Mouse (Mus musculus): Measurements from ENCODE around the gene Gpc6. TPM values are rescaled to one million over a fixed set of nuclear protein-coding genes. Genes with fewer than 3 reads are reported as not detected.

The Gpc6 gene
- polyA plus RNA-seq, 2 experiments = 26.1 to 39.5 TPM

GRCm38 (mm10) chr14:117203960-117204359, 278.8 kb downstream of the Gpc6 start:
- H3K27ac ChIP-seq (replicated peaks; ENCODE audit: low read depth, low read length) = no peak overlapping the region
- 92% methylated on average over 3 of the region's 3 CpGs for WGBS
- H3K36me3 ChIP-seq (ENCODE audit: control insufficient read depth, insufficient read depth, low read length) = no peaks in the 10 kb centered on the region
- ATAC-seq (ENCODE audit: low FRiP score, low read depth) = no peak
- no peak overlapping the region for H3K4me2 ChIP-seq (replicated peaks; ENCODE audit: low read depth, low read length, severe bottlenecking)
- no peaks in the 10 kb centered on the region for H3K4me1 ChIP-seq (ENCODE audit: control insufficient read depth, insufficient read depth, low read length)
- no peak for TF ChIP-seq POLR2A (IDR thresholded peaks at IDR 0.05; ENCODE audit: borderline replicate concordance, extremely low read depth, insufficient read depth, insufficient read length)
- DNase-seq (ENCODE audit: low spot score) = no peak
- no peak overlapping the region for H3K9ac ChIP-seq (ENCODE audit: low read depth, low read length, severe bottlenecking)
- H3K4me3 ChIP-seq (replicated peaks; ENCODE audit: low read length) = no peak overlapping the region
- no peaks in the 10 kb centered on the region for H3K27me3 ChIP-seq (ENCODE audit: control insufficient read depth, insufficient read depth, low read length)
- H3K9me3 ChIP-seq (ENCODE audit: control insufficient read depth, low read length) = no peaks in the 10 kb centered on the region

GRCm38 (mm10) chr14:117214373-117214772, 289.3 kb downstream of the Gpc6 start:
- DNase-seq (ENCODE audit: low spot score) (no peak), ATAC-seq (ENCODE audit: low FRiP score, low read depth) (no peak)
- Histone ChIP-seq H3K4me2 (replicated peaks; ENCODE audit: low read depth, low read length, severe bottlenecking) (no peak overlapping the region), H3K9me3 (ENCODE audit: control insufficient read depth, low read length) (no peaks in the 10 kb centered on the region), H3K36me3 (ENCODE audit: control insufficient read depth, insufficient read depth, low read length) (no peaks in the 10 kb centered on the region), H3K9ac (ENCODE audit: low read depth, low read length, severe bottlenecking) (no peak overlapping the region), H3K4me3 (replicated peaks; ENCODE audit: low read length) (no peak overlapping the region), H3K4me1 (ENCODE audit: control insufficient read depth, insufficient read depth, low read length) (no peaks in the 10 kb centered on the region), H3K27me3 (ENCODE audit: control insufficient read depth, insufficient read depth, low read length) (no peaks in the 10 kb centered on the region), H3K27ac (replicated peaks; ENCODE audit: low read depth, low read length) (no peak overlapping the region)
- no peak for TF ChIP-seq POLR2A (IDR thresholded peaks at IDR 0.05; ENCODE audit: borderline replicate concordance, extremely low read depth, insufficient read depth, insufficient read length)

- Histone ChIP-seq H3K27ac (replicated peaks; ENCODE audit: low read depth, low read length) (no peak overlapping the region), H3K4me3 (replicated peaks; ENCODE audit: low read length) (no peak overlapping the region), H3K4me2 (replicated peaks; ENCODE audit: low read depth, low read length, severe bottlenecking) (no peak overlapping the region), H3K4me1 (ENCODE audit: control insufficient read depth, insufficient read depth, low read length) (no peaks in the 10 kb centered on the region), H3K27me3 (ENCODE audit: control insufficient read depth, insufficient read depth, low read length) (no peaks in the 10 kb centered on the region), H3K9me3 (ENCODE audit: control insufficient read depth, low read length) (no peaks in the 10 kb centered on the region), H3K36me3 (ENCODE audit: control insufficient read depth, insufficient read depth, low read length) (no peaks in the 10 kb centered on the region), H3K9ac (ENCODE audit: low read depth, low read length, severe bottlenecking) (no peak overlapping the region)
- ATAC-seq (ENCODE audit: low FRiP score, low read depth) (no peak), DNase-seq (ENCODE audit: low spot score) (peak; percentile 51)
- no peak for TF ChIP-seq POLR2A (IDR thresholded peaks at IDR 0.05; ENCODE audit: borderline replicate concordance, extremely low read depth, insufficient read depth, insufficient read length)
Measured at GRCm38 (mm10) chr14:117226920-117227319, 301.8 kb downstream of the Gpc6 start.

- no peaks in the 10 kb centered on the region for H3K9me3 ChIP-seq (ENCODE audit: control insufficient read depth, low read length)
- H3K9ac ChIP-seq (ENCODE audit: low read depth, low read length, severe bottlenecking) = no peak overlapping the region
- H3K36me3 ChIP-seq (ENCODE audit: control insufficient read depth, insufficient read depth, low read length) = no peaks in the 10 kb centered on the region
- ATAC-seq (ENCODE audit: low FRiP score, low read depth) = no peak
- WGBS = 59% methylated on average over 4 of the region's 4 CpGs
- no peak for DNase-seq (ENCODE audit: low spot score)
- H3K4me1 ChIP-seq (ENCODE audit: control insufficient read depth, insufficient read depth, low read length) = no peaks in the 10 kb centered on the region
- H3K4me3 ChIP-seq (replicated peaks; ENCODE audit: low read length) = no peak overlapping the region
- no peak overlapping the region for H3K4me2 ChIP-seq (replicated peaks; ENCODE audit: low read depth, low read length, severe bottlenecking)
- no peak overlapping the region for H3K27ac ChIP-seq (replicated peaks; ENCODE audit: low read depth, low read length)
- H3K27me3 ChIP-seq (ENCODE audit: control insufficient read depth, insufficient read depth, low read length) = no peaks in the 10 kb centered on the region
- TF ChIP-seq POLR2A (IDR thresholded peaks at IDR 0.05; ENCODE audit: borderline replicate concordance, extremely low read depth, insufficient read depth, insufficient read length) = no peak
Measured at GRCm38 (mm10) chr14:117230476-117230875, 305.4 kb downstream of the Gpc6 start.

GRCm38 (mm10) chr14:117238226-117238625, 313.1 kb downstream of the Gpc6 start:
- WGBS = 67% methylated on average over 6 of the region's 6 CpGs
- H3K4me1 ChIP-seq (ENCODE audit: control insufficient read depth, insufficient read depth, low read length) = 0 out of 2 replicates have a peak, but pooled peaks cover 2% of the 10 kb centered on the region
- ATAC-seq (ENCODE audit: low FRiP score, low read depth) (no peak), DNase-seq (ENCODE audit: low spot score) (no peak)
- H3K9ac ChIP-seq (ENCODE audit: low read depth, low read length, severe bottlenecking) = no peak overlapping the region
- no peaks in the 10 kb centered on the region for H3K36me3 ChIP-seq (ENCODE audit: control insufficient read depth, insufficient read depth, low read length)
- TF ChIP-seq POLR2A (IDR thresholded peaks at IDR 0.05; ENCODE audit: borderline replicate concordance, extremely low read depth, insufficient read depth, insufficient read length) = no peak
- H3K27me3 ChIP-seq (ENCODE audit: control insufficient read depth, insufficient read depth, low read length) = no peaks in the 10 kb centered on the region
- no peaks in the 10 kb centered on the region for H3K9me3 ChIP-seq (ENCODE audit: control insufficient read depth, low read length)
- no peak overlapping the region for H3K4me2 ChIP-seq (replicated peaks; ENCODE audit: low read depth, low read length, severe bottlenecking)
- H3K27ac ChIP-seq (replicated peaks; ENCODE audit: low read depth, low read length) = no peak overlapping the region
- H3K4me3 ChIP-seq (replicated peaks; ENCODE audit: low read length) = no peak overlapping the region

Measured in limb, embryonic 14.5 days (tissue).